ENCODE assay signal across 7 mouse cellular contexts in the genomic region with DNA sequence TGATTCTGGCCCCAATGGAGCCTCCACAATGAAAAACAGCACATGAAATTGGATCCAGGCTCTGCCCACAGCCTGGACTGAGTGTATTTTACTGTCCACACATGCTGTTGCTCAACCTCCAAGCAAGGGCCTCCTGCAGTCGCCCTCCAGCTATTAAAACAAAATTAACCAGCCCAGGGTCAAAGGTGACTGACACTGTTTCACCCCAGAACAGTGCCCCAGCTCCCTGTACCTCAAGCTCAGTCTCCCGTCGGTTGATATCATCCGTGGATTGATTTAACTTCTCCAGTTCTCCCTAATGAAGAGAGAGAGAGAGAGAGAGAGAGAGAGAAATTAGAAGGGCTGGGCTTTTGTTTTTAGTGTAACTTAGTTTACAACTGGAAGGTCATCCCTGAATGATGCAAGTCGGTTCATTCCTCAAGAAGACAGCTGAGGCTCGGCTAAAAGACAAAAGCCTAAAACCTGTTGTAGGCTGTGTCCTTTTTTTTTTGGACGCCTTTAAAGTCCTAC. TPM values are rescaled to one million over a fixed set of nuclear protein-coding genes. Genes with fewer than 3 reads are reported as not detected.
DNase-seq lines count a peak whose midpoint lies in the region; ATAC-seq and TF ChIP-seq lines count a peak whose summit lies in the region.

No protein-coding gene starts in this region.

- H3K27me3 ChIP-seq in heart, embryonic 16.5 days (ENCODE audit: control insufficient read depth, insufficient read depth, low read length) = 0 out of 2 replicates have a peak, but pooled peaks cover 3% of the 10 kb centered on the region
- H3K27me3 ChIP-seq in limb, embryonic 10.5 days (ENCODE audit: low read depth, poor library complexity, severe bottlenecking) = peaks cover 5% of the 10 kb centered on the region; the same call in 1 of the 2 replicates
- H3K27me3 ChIP-seq in myocyte (ENCODE audit: control insufficient read depth, insufficient read depth, insufficient read length) = no peaks in the 10 kb centered on the region

- TF ChIP-seq POLR2A in myocyte (IDR thresholded peaks at IDR 0.05; ENCODE audit: insufficient read length, low read depth) = no peak

- peak overlapping the region; percentile 25 for H3K4me3 ChIP-seq in heart, embryonic 16.5 days (ENCODE audit: low read length)
- H3K4me3 ChIP-seq in limb, embryonic 10.5 days = peak overlapping the region; percentile 89
- peak overlapping the region; percentile 72 for H3K4me3 ChIP-seq in myocyte

- H3K4me1 ChIP-seq in heart, embryonic 16.5 days (ENCODE audit: control insufficient read depth, insufficient read depth, low read length) = peaks cover 36% of the 10 kb centered on the region
- H3K4me1 ChIP-seq in limb, embryonic 10.5 days = peaks cover 56% of the 10 kb centered on the region

- H3ac ChIP-seq in myocyte (ENCODE audit: control insufficient read depth, insufficient read length) = no peak overlapping the region

- ATAC-seq in heart, embryonic 16.5 days (replicated peaks; ENCODE audit: extremely low read depth, insufficient read depth, low FRiP score) = no peak

- peak overlapping the region; percentile 98 for H3K4me2 ChIP-seq in heart, embryonic 16.5 days (ENCODE audit: low read depth, low read length)
- peak overlapping the region; percentile 97 for H3K4me2 ChIP-seq in myocyte (ENCODE audit: low read depth)

- no peaks in the 10 kb centered on the region for H3K36me3 ChIP-seq in heart, embryonic 16.5 days (ENCODE audit: control insufficient read depth, insufficient read depth)
- H3K36me3 ChIP-seq in limb, embryonic 10.5 days = peaks cover 34% of the 10 kb centered on the region
- no peaks in the 10 kb centered on the region for H3K36me3 ChIP-seq in myocyte (ENCODE audit: control insufficient read depth, insufficient read depth)

- H3K9ac ChIP-seq in heart, embryonic 16.5 days (ENCODE audit: low read length) = no peak overlapping the region

- H3K9me3 ChIP-seq in heart, embryonic 16.5 days (replicated peaks; ENCODE audit: control insufficient read depth, low read length) = no peaks in the 10 kb centered on the region
- H3K9me3 ChIP-seq in limb, embryonic 10.5 days (replicated peaks) = no peaks in the 10 kb centered on the region

- no peaks in the 10 kb centered on the region for H3K79me2 ChIP-seq in myocyte (ENCODE audit: control insufficient read depth, insufficient read depth)

- DNase-seq in A20 (ENCODE audit: low read depth, low spot score) = peak; percentile 58
- peak; percentile 84 for DNase-seq in adipocyte (ENCODE audit: low spot score)
- peak; percentile 72 for DNase-seq in limb, embryonic 10.5 days (ENCODE audit: low spot score)
- DNase-seq in ovary, postnatal 14 days (ENCODE audit: low spot score) = no peak
- DNase-seq in left cerebral cortex, adult 18-20 months (ENCODE audit: low spot score in 2 of 2) = no peak

- WGBS in heart, embryonic 16.5 days = 54% methylated on average over 7 of the region's 7 CpGs
- 7% methylated on average over 7 of the region's 7 CpGs for WGBS in limb, embryonic 10.5 days

- H3K27ac ChIP-seq in heart, embryonic 16.5 days (ENCODE audit: low read length) = peak overlapping the region; percentile 17
- H3K27ac ChIP-seq in limb, embryonic 10.5 days = peak overlapping the region; percentile 96

TF ChIP-seq in myocyte, 11 proteins besides CTCF, POLR2A, EP300 and RAD21:
- TF ChIP-seq MYOD1 (IDR thresholded peaks at IDR 0.05; ENCODE audit: control insufficient read depth in 1 of 3, insufficient read length in 2 of 3, low read depth in 2 of 3) = peak in 1 of 3 experiments; percentile 24
- TF ChIP-seq MYOG (IDR thresholded peaks at IDR 0.05; ENCODE audit: control insufficient read depth in 1 of 3, insufficient read depth in 1 of 3, insufficient read length in 2 of 3, low read depth in 2 of 3) = peak in 2 of 3 experiments; percentile 16 to 61
- TF ChIP-seq MAX (IDR thresholded peaks at IDR 0.05; ENCODE audit: low read depth) = no peak
- TF ChIP-seq CEBPB (IDR thresholded peaks at IDR 0.05; ENCODE audit: insufficient read depth, poor library complexity, severe bottlenecking) = peak; percentile 89

RNA-seq across cellular contexts. Expression of a gene that starts 2.0 kb away (rescaled TPM):
- polyA plus RNA-seq in heart, embryonic 16.5 days (2015; fragmentation: Nextera tagmentation; extraction: Ambion mirVana) = 25.8 and 26.4 TPM in 2 replicates
- polyA plus RNA-seq in limb, embryonic 10.5 days (2016; fragmentation: Nextera tagmentation; extraction: Ambion mirVana) = 43.0 and 47.9 TPM in 2 replicates
- polyA plus RNA-seq in myocyte (2012; fragmentation: generic; extraction: Trizol) = 29.5 TPM
- 10 to 100 TPM; 61.4 to 68.3 TPM for total RNA-seq in left cerebral cortex, adult 18-20 months (2021)

Comparison
In these comparisons a context has a peak if more than half of its experiments do, and no peak if none do; other contexts are left out.
1. DNase-seq: peak in A20 (single experiment), adipocyte (single experiment) and limb, embryonic 10.5 days (single experiment); none in ovary, postnatal 14 days (single experiment) and left cerebral cortex, adult 18-20 months (0 of 2).
2. H3K4me3 ChIP-seq: peak in every context shown above with its lines; median percentile 89 in limb, embryonic 10.5 days; 72 in myocyte; 25 in heart, embryonic 16.5 days.